Mouse (Mus musculus): ENCODE data around the gene Greb1. TPM values are rescaled to one million over a fixed set of nuclear protein-coding genes. Genes with fewer than 3 reads are reported as not detected.

Greb1 gene
- polyA plus RNA-seq, 1 experiment, result not detected

- no peak for TF ChIP-seq GATA1 (IDR thresholded peaks at IDR 0.05; ENCODE audit: low read length)
Observed at GRCm38 (mm10) chr12:16781034-16781746, 19.5 kb downstream of the Greb1 start.

DNA sequence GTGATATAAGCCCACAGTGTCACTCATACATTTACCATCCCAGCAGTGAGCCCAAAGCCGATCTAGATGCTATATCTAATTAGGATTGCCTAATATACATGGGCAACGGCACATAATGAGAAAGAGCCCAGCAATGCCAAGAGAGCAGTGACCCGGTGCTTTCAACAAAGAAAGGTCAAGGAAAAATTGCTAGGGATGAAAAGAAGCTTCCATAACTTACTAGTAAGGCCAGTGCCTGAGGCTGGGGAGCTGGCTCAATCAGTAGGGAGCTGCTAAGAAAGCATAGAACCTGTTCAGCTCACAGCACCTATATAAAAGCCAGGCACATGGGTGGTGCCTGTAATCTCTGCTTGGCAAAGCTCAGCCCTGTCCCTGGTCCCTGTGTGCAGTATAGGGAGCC, 20.4 kb downstream of the Greb1 start:
- no peak for TF ChIP-seq GATA1 (IDR thresholded peaks at IDR 0.05; ENCODE audit: low read length)

GRCm38 (mm10) chr12:16779165-16779564, 21.5 kb downstream of the Greb1 start:
- TF ChIP-seq GATA1 (IDR thresholded peaks at IDR 0.05; ENCODE audit: low read length), result no peak

DNA sequence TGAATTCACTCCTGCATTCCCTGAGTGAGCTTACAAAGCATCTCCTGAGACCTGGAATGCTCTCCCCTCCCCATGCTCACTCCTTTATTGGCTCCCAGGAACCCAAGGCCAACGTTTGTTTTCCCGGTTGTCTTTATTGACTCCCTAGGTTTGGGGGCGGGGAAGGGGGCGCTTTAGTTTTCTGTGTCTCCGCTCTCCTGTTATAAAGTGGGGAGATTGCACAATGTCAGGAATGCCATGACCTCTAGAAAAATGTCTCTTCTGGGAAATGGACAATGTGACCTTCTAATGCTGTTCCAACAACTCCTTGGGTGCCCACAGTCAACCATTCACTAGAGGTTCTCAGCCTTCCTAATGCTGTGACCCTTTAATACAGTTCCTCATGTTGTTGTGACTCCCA, 22.2 kb downstream of the Greb1 start:
- TF ChIP-seq GATA1 (IDR thresholded peaks at IDR 0.05; ENCODE audit: low read length), result no peak

GRCm38 (mm10) chr12:16775351-16775750, 25.3 kb downstream of the Greb1 start:
- no peak for TF ChIP-seq GATA1 (IDR thresholded peaks at IDR 0.05; ENCODE audit: low read length)

GRCm38 (mm10) chr12:16774605-16775004, 26.1 kb downstream of the Greb1 start:
- no peak for TF ChIP-seq GATA1 (IDR thresholded peaks at IDR 0.05; ENCODE audit: low read length)

GRCm38 (mm10) chr12:16769601-16770165, 31.0 kb downstream of the Greb1 start:
- no peak for TF ChIP-seq GATA1 (IDR thresholded peaks at IDR 0.05; ENCODE audit: low read length)

- no peak for TF ChIP-seq GATA1 (IDR thresholded peaks at IDR 0.05; ENCODE audit: low read length)
Observed at GRCm38 (mm10) chr12:16768711-16769110, 32.0 kb downstream of the Greb1 start.

DNA sequence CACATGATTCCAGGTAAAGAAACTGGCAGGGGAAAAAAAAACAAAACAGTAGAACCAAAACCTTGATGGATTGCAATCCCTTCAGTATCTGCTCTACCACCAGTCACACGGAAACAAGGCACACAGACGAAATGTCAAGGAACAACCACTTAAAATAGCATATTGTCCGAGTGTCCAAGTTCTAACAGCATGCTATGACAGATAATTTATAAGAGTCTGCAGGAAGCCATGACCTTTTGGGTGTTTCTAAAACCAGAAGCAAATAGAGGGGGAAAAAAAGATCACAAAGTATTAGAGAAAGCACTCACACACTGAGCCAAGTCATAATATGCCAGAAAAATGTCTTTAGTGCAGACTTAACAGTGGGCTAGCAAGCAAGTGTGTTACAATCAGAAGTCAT, 32.4 kb downstream of the Greb1 start:
- TF ChIP-seq GATA1 (IDR thresholded peaks at IDR 0.05; ENCODE audit: low read length), result no peak

DNA sequence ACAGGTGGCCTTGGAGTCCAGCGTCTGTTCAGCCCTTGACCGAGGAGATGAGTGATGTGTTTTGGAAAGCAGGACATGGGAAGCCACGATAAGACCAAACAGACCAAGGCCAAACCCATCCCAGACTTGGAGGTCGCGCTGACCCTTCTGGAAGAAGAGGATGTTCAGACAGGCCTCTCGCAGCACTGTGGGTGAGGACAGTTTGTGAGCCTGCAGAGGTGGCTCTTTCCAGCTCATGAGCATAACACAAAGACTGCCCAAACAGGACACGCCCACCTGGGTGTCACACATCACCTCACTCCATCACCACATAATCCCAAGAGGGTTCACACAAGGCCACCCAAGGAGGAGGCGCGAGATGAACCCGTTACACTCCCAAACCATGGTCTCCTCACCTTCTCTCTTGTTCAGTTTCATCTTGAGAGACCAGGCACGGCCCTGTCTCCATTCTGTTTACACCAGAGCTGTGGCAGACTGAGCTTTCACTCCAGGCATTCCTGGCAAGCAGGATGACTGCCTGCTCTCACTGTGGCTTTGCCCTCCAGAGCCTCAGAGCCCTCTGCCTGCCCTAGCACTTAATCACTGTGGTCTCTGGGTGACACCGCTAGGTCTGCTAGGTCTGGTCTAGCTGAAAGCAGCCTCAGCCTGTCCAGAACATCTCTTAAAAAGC, 35.8 kb downstream of the Greb1 start:
- no peak for TF ChIP-seq GATA1 (IDR thresholded peaks at IDR 0.05; ENCODE audit: low read length)

DNA sequence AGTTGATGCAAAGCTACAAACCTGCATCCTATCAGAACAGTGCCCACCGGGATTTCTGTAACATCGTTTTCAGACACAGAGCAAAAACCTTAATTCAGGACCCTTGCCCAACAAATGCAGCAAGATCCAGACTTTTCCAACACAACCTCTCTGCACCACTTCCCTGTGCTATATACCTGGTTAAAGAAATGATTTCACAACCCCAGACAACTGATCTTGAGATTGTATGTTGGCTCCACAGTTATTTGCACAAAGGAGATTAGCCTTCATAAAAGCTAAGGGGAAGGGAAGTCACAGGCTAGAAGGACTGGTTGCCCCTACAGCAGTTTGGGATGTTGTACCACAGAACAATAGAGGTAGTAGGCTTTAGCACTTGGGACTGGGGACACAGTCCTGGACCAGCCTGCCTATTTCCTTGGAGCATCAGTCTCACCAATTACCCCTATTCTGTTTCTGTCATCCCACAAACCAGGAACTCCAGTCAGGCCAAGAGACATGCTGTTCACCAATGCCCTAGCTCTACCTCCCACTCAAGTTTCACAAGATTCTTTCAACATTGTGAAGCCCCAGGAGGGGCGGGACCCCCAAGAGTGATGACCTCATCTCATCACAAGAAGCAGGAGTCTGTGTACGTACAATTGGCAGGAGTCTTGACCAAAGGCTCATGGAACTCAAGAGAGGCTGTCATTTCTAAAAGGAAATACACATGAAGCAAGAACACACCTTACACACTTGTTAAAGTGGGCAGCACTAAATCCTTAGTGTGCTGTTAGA, 36.9 kb downstream of the Greb1 start:
- TF ChIP-seq GATA1 (IDR thresholded peaks at IDR 0.05; ENCODE audit: low read length), result no peak

DNA sequence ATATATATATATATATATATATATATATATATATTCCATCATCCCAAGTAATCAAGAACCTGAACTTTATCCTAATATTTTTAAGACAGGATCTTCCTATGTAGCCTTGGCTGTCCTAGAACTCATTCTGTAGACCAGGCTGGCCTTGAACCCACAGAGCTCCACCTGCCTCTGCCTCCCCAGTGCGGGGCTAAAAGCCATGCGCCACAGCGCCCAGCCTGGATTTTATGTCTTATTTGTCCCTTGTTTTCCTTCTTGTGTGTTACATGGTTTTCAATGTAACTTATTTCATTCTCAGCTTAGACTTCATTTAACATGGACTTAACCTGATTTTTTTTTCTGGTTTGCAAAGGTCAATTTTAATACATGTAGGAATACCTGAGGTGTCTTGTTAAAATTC, 39.2 kb downstream of the Greb1 start:
- no peak for TF ChIP-seq GATA1 (IDR thresholded peaks at IDR 0.05; ENCODE audit: low read length)

GRCm38 (mm10) chr12:16760246-16760645, 40.4 kb downstream of the Greb1 start:
- no peak for TF ChIP-seq GATA1 (IDR thresholded peaks at IDR 0.05; ENCODE audit: low read length)

DNA sequence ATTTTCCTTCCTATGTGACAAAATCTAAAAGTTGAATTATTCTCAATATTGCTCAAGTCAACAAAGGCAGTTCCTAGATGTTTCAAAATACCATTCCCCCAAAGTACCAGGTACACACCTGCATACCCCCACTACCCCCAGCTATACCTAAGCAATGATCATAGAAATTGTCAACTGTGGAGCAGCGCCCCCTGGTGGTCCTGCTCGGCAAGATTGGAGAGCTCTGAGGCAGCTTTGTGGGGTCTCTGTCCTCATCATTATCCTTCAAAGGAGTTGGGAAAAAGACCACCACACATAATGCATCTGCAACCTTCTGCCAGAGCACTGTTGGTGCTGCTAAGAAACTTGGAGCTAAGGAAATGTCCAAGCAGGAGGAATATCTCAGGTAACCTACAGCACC, 46.4 kb downstream of the Greb1 start:
- TF ChIP-seq GATA1 (IDR thresholded peaks at IDR 0.05; ENCODE audit: low read length), result no peak

DNA sequence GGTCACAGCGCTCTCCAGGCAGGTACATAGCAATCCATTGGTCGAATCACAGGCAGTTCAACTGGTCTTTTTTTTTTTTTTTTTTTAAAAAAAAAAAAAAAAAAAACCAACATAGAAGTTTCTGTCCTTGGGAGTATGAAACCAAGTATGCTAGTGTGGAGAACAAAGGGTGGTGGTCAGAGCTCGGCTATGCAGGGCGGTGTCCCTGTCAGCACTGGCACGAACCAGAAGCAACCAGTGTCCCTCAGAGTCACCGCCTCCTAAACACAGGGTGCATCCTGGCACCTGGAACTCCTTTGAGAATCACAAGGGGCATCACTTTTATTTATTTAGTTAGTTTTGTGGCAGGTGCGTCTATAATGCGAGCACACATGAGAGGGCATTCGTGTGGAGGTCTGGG, 47.1 kb downstream of the Greb1 start:
- no peak for TF ChIP-seq GATA1 (IDR thresholded peaks at IDR 0.05; ENCODE audit: low read length)

GRCm38 (mm10) chr12:16753110-16753509, 47.6 kb downstream of the Greb1 start:
- TF ChIP-seq GATA1 (IDR thresholded peaks at IDR 0.05; ENCODE audit: low read length), result no peak
